Comparison of ENCODE assay signal across 18 mouse cellular contexts in the genomic region with DNA sequence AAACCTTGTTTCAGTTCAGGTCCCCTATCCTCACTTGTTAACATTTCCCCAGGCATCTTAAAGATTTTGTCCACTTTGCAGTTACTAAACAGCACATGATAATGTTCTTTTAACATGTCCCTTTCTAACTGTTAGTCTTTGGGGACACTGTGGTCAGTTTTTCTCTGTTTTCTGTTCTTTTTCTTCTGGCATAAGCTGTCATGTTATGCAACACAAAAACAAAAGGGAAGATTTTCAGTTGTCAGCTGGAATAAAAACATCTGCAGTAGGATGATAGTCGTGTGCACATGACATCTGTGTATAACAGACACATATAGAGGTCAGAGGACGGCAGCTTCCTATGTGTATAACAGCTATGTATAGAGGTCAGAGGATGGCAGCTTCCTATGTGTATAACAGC. TPM values are rescaled to one million over a fixed set of nuclear protein-coding genes. Genes with fewer than 3 reads are reported as not detected.
DNase-seq lines count a peak whose midpoint lies in the region; ATAC-seq lines count a peak whose summit lies in the region.
"Had no signal": no experiment of that assay in that cellular context is flagged by ENCODE, and none has a peak within 500 bp of the region (broad histone marks: within the 10 kb centered on the region; RNA-seq: fewer than 3 reads in every experiment).

No protein-coding gene starts in this region.

- no peak overlapping the region for H3K27ac ChIP-seq in heart, embryonic 11.5 days (ENCODE audit: low read depth, low read length)
- H3K27ac ChIP-seq in lung, embryonic 16.5 days (ENCODE audit: low read length), result peak overlapping the region; percentile 18
- H3K27ac ChIP-seq: embryonic facial prominence, embryonic 10.5 days; embryonic facial prominence, embryonic 12.5 days; forebrain, embryonic 13.5 days; forebrain, embryonic 15.5 days had no signal

- H3K4me1 ChIP-seq in heart, embryonic 11.5 days (ENCODE audit: control insufficient read depth, insufficient read depth, low read length), result 0 out of 2 replicates have a peak, but pooled peaks cover 2% of the 10 kb centered on the region
- H3K4me1 ChIP-seq in lung, embryonic 16.5 days (replicated peaks; ENCODE audit: control insufficient read depth, insufficient read depth, low read length), result peaks cover 20% of the 10 kb centered on the region

- H3K9ac ChIP-seq in heart, embryonic 11.5 days (ENCODE audit: low read depth, low read length), result no peak overlapping the region
- no peak overlapping the region for H3K9ac ChIP-seq in lung, embryonic 16.5 days (ENCODE audit: low read length)
- H3K9ac ChIP-seq: embryonic facial prominence, embryonic 12.5 days; forebrain, embryonic 13.5 days; forebrain, embryonic 15.5 days had no signal

- H3K4me2 ChIP-seq in heart, embryonic 11.5 days, result no peak overlapping the region
- H3K4me2 ChIP-seq in lung, embryonic 16.5 days (ENCODE audit: low read depth, low read length), result no peak overlapping the region
- H3K4me2 ChIP-seq: embryonic facial prominence, embryonic 12.5 days; forebrain, embryonic 13.5 days; forebrain, embryonic 15.5 days had no signal

- DNase-seq in heart, adult 8-10 months (ENCODE audit: low spot score), result peak; percentile 42
- no peak for DNase-seq in lung, postnatal 14 days
- DNase-seq in adipocyte (ENCODE audit: low spot score), result peak; percentile 51
- DNase-seq in frontal cortex, postnatal 25 days (ENCODE audit: low spot score in 2 of 2), result no peak
- DNase-seq: adrenal gland, adult 8-10 months; adrenal gland, postnatal 14 days; adrenal gland, postnatal 36 days; cerebellum, adult 11-12 months; cerebellum, adult 2 months; cerebellum, adult 9-10 months; cerebellum, postnatal 10 days; cerebellum, postnatal 25 days had no signal

- H3K27me3 ChIP-seq in heart, embryonic 11.5 days (ENCODE audit: control insufficient read depth, insufficient read depth, low read length), result no peaks in the 10 kb centered on the region
- no peaks in the 10 kb centered on the region for H3K27me3 ChIP-seq in lung, embryonic 16.5 days (ENCODE audit: control insufficient read depth, insufficient read depth, low read depth, low read length)
- H3K27me3 ChIP-seq: forebrain, embryonic 13.5 days had no signal

- H3K4me3 ChIP-seq in heart, embryonic 11.5 days (ENCODE audit: low read depth, low read length), result no peak overlapping the region
- no peak overlapping the region for H3K4me3 ChIP-seq in lung, embryonic 16.5 days (ENCODE audit: low read length)
- H3K4me3 ChIP-seq: embryonic facial prominence, embryonic 10.5 days; embryonic facial prominence, embryonic 12.5 days; forebrain, embryonic 13.5 days; forebrain, embryonic 15.5 days had no signal

- ATAC-seq in heart, embryonic 11.5 days (replicated peaks; ENCODE audit: insufficient number of reproducible peaks, low FRiP score, low TSS enrichment), result no peak
- ATAC-seq in lung, embryonic 16.5 days (ENCODE audit: low read depth), result no peak; the same call in 1 of the 2 replicates
- ATAC-seq: forebrain, embryonic 13.5 days; forebrain, embryonic 15.5 days had no signal

- H3K9me3 ChIP-seq in heart, embryonic 11.5 days (replicated peaks; ENCODE audit: control insufficient read depth, low read length), result no peaks in the 10 kb centered on the region
- H3K9me3 ChIP-seq in lung, embryonic 16.5 days (ENCODE audit: control insufficient read depth, low read length), result no peaks in the 10 kb centered on the region
- H3K9me3 ChIP-seq: embryonic facial prominence, embryonic 10.5 days; embryonic facial prominence, embryonic 12.5 days; forebrain, embryonic 13.5 days; forebrain, embryonic 15.5 days had no signal

- WGBS in heart, embryonic 11.5 days (ENCODE audit: insufficient replicate concordance), result 70% methylated on average over 2 of the region's 2 CpGs
- WGBS in lung, embryonic 16.5 days, result 33% methylated on average over 2 of the region's 2 CpGs

- H3K36me3 ChIP-seq in heart, embryonic 11.5 days (ENCODE audit: control insufficient read depth, insufficient read depth, low read length), result no peaks in the 10 kb centered on the region
- H3K36me3 ChIP-seq in lung, embryonic 16.5 days (ENCODE audit: control insufficient read depth, insufficient read depth, low read length), result no peaks in the 10 kb centered on the region
- H3K36me3 ChIP-seq: embryonic facial prominence, embryonic 10.5 days; embryonic facial prominence, embryonic 12.5 days; forebrain, embryonic 15.5 days had no signal

RNA-seq across cellular contexts. Expression of gene Plekhh2, which starts 5.8 kb away (rescaled TPM):
- total RNA-seq in heart, adult 8-10 months (2022), result 1 to 10 TPM; 1.3 to 2.4 (median 2.1) TPM
- 3.2 and 4.2 TPM in 2 replicates for polyA plus RNA-seq in heart, embryonic 11.5 days (2014; fragmentation: Nextera tagmentation; extraction: Ambion mirVana)
- polyA plus RNA-seq in lung, embryonic 16.5 days (2015; fragmentation: Nextera tagmentation; extraction: Ambion mirVana), result 10.2 and 10.5 TPM in 2 replicates

RNA-seq across cellular contexts. Expression of gene Thada, which starts 39.9 kb away (rescaled TPM):
- total RNA-seq in heart, adult 8-10 months (2022), result 1 to 10 TPM; 8.1 to 8.9 (median 8.6) TPM
- 7.9 and 8.9 TPM in 2 replicates for polyA plus RNA-seq in heart, embryonic 11.5 days (2014; fragmentation: Nextera tagmentation; extraction: Ambion mirVana)
- 7.8 and 8.6 TPM in 2 replicates for polyA plus RNA-seq in lung, embryonic 16.5 days (2015; fragmentation: Nextera tagmentation; extraction: Ambion mirVana)

Comparison
In these comparisons a context has a peak if more than half of its experiments do, and no peak if none do; other contexts are left out.
1. DNase-seq: peak in heart, adult 8-10 months (single experiment) and adipocyte (single experiment); none in lung, postnatal 14 days (single experiment) and frontal cortex, postnatal 25 days (0 of 2).